Mouse (Mus musculus): Measurements from ENCODE around the gene Lhfp. TPM values are rescaled to one million over a fixed set of nuclear protein-coding genes. Genes with fewer than 3 reads are reported as not detected.

Gene Lhfp
- polyA plus RNA-seq, 1 experiment from 2014 or later: 57.0 TPM

- no peak for DNase-seq (ENCODE audit: low spot score)
- no peaks in the 10 kb centered on the region for H3K27me3 ChIP-seq (ENCODE audit: insufficient read depth, poor library complexity, severe bottlenecking)
- WGBS: 84% methylated on average over 13 of the region's 13 CpGs
- no peaks in the 10 kb centered on the region for H3K36me3 ChIP-seq
- H3K27ac ChIP-seq: no peak overlapping the region
- H3K4me1 ChIP-seq (replicated peaks): no peaks in the 10 kb centered on the region
- H3K9me3 ChIP-seq: no peaks in the 10 kb centered on the region
- H3K4me3 ChIP-seq: no peak overlapping the region
Observed at GRCm38 (mm10) chr3:53284471-53285177, 243.3 kb downstream of the Lhfp start.

GRCm38 (mm10) chr3:53288662-53289061 lies 247.3 kb downstream of the Lhfp start:
- H3K9me3 ChIP-seq: 0 out of 2 replicates have a peak, but pooled peaks cover 3% of the 10 kb centered on the region
- 60% methylated on average over 9 of the region's 9 CpGs for WGBS
- DNase-seq (ENCODE audit: low spot score): no peak
- no peaks in the 10 kb centered on the region for H3K36me3 ChIP-seq
- H3K27me3 ChIP-seq (ENCODE audit: insufficient read depth, poor library complexity, severe bottlenecking): no peaks in the 10 kb centered on the region
- H3K27ac ChIP-seq: no peak overlapping the region
- H3K4me1 ChIP-seq (replicated peaks): no peaks in the 10 kb centered on the region
- H3K4me3 ChIP-seq: no peak overlapping the region

- H3K4me3 ChIP-seq: no peak overlapping the region
- peaks cover 2% of the 10 kb centered on the region; the same call in 1 of the 2 replicates for H3K4me1 ChIP-seq (replicated peaks)
- H3K36me3 ChIP-seq: no peaks in the 10 kb centered on the region
- 88% methylated on average over 14 of the region's 14 CpGs for WGBS
- no peak for DNase-seq (ENCODE audit: low spot score)
- H3K9me3 ChIP-seq: 0 out of 2 replicates have a peak, but pooled peaks cover 3% of the 10 kb centered on the region
- H3K27ac ChIP-seq: no peak overlapping the region
- no peaks in the 10 kb centered on the region for H3K27me3 ChIP-seq (ENCODE audit: insufficient read depth, poor library complexity, severe bottlenecking)
Observed at GRCm38 (mm10) chr3:53289589-53290219, 248.4 kb downstream of the Lhfp start.

DNA sequence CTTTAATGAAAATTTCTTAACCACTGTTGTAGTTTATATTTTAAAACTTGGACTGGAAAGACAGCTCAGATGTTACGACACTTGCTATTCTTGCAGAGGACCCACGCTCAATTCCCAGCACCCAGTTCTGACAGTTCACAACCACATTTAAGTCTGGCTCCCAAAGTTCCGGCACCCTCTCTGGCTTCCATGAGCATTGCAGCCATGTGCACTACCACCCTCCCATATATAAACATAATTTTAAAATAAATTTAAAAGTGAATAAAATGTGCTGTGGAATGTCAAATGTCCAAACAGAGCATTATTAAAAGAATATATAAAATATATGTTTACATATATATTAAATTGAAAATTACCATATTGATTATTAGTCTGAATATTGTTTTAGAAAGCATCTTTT lies 249.9 kb downstream of the Lhfp start:
- Histone ChIP-seq H3K36me3 (no peaks in the 10 kb centered on the region), H3K9me3 (0 out of 2 replicates have a peak, but pooled peaks cover 3% of the 10 kb centered on the region), H3K4me1 (replicated peaks) (peaks cover 5% of the 10 kb centered on the region; the same call in 1 of the 2 replicates), H3K27ac (no peak overlapping the region), H3K27me3 (ENCODE audit: insufficient read depth, poor library complexity, severe bottlenecking) (no peaks in the 10 kb centered on the region), H3K4me3 (no peak overlapping the region)
- 96% methylated on average over 3 of the region's 3 CpGs for WGBS
- DNase-seq (ENCODE audit: low spot score): no peak

DNA sequence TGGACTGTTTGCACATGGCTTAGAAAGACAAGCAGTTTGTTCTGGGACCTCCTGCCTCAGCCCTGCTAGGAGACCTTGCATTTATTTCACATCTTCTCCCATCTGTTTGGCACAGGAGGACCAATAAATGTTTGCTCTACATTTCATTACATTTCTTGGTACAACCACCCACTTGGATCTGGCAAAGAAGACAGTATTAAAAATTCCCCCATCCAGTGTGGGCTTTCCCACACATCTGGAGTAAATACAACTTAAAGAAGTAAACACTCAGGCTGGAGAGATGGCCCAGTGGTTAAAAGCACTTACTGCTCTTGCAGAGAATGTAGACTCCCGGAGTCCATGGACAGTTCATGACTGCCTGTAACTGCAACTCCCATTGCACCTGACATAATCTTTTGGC lies 250.6 kb downstream of the Lhfp start:
- no peak for DNase-seq (ENCODE audit: low spot score)
- Histone ChIP-seq H3K9me3 (0 out of 2 replicates have a peak, but pooled peaks cover 3% of the 10 kb centered on the region), H3K27me3 (ENCODE audit: insufficient read depth, poor library complexity, severe bottlenecking) (no peaks in the 10 kb centered on the region), H3K36me3 (no peaks in the 10 kb centered on the region), H3K4me3 (no peak overlapping the region), H3K4me1 (replicated peaks) (peaks cover 5% of the 10 kb centered on the region; the same call in 1 of the 2 replicates), H3K27ac (no peak overlapping the region)
- 89% methylated on average over 1 of the region's 1 CpGs for WGBS

GRCm38 (mm10) chr3:53292474-53292873 lies 251.1 kb downstream of the Lhfp start:
- Histone ChIP-seq H3K27me3 (ENCODE audit: insufficient read depth, poor library complexity, severe bottlenecking) (no peaks in the 10 kb centered on the region), H3K9me3 (0 out of 2 replicates have a peak, but pooled peaks cover 3% of the 10 kb centered on the region), H3K27ac (no peak overlapping the region), H3K36me3 (no peaks in the 10 kb centered on the region), H3K4me1 (replicated peaks) (peaks cover 5% of the 10 kb centered on the region; the same call in 1 of the 2 replicates), H3K4me3 (no peak overlapping the region)
- DNase-seq (ENCODE audit: low spot score): no peak
- 84% methylated on average over 3 of the region's 3 CpGs for WGBS

- 91% methylated on average over 4 of the region's 4 CpGs for WGBS
- H3K4me1 ChIP-seq (replicated peaks): peaks cover 5% of the 10 kb centered on the region; the same call in 1 of the 2 replicates
- H3K27me3 ChIP-seq (ENCODE audit: insufficient read depth, poor library complexity, severe bottlenecking): no peaks in the 10 kb centered on the region
- H3K9me3 ChIP-seq: 0 out of 2 replicates have a peak, but pooled peaks cover 3% of the 10 kb centered on the region
- H3K27ac ChIP-seq: no peak overlapping the region
- H3K4me3 ChIP-seq: no peak overlapping the region
- no peaks in the 10 kb centered on the region for H3K36me3 ChIP-seq
- no peak for DNase-seq (ENCODE audit: low spot score)
Observed at GRCm38 (mm10) chr3:53292979-53293378, 251.7 kb downstream of the Lhfp start.

GRCm38 (mm10) chr3:53293901-53294433 lies 252.6 kb downstream of the Lhfp start:
- Histone ChIP-seq H3K27me3 (ENCODE audit: insufficient read depth, poor library complexity, severe bottlenecking) (no peaks in the 10 kb centered on the region), H3K4me1 (replicated peaks) (peaks cover 5% of the 10 kb centered on the region; the same call in 1 of the 2 replicates), H3K9me3 (0 out of 2 replicates have a peak, but pooled peaks cover 3% of the 10 kb centered on the region), H3K4me3 (no peak overlapping the region), H3K36me3 (no peaks in the 10 kb centered on the region), H3K27ac (no peak overlapping the region)
- WGBS: 81% methylated on average over 4 of the region's 4 CpGs
- no peak for DNase-seq (ENCODE audit: low spot score)

DNA sequence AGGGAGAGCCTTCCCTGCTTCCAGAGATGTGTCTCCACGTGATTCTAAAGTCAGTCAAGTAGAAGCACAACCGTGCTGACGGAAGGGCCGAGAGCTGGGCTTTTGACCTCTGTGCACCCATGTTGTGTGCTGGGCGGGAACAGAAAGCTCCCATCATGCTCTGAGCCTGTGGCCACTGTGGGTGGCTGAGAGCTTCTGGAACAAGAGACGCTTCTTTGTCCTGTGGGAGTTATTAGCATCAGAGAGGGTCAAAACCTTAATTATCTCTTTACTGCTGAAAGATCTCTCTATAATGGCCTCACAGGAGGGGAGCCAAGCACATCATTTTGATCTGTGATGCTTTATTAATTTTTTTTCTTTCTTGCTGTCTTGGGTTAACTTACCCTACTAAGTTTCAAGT lies 253.5 kb downstream of the Lhfp start:
- Histone ChIP-seq H3K27ac (no peak overlapping the region), H3K4me1 (replicated peaks) (peaks cover 5% of the 10 kb centered on the region; the same call in 1 of the 2 replicates), H3K36me3 (no peaks in the 10 kb centered on the region), H3K9me3 (0 out of 2 replicates have a peak, but pooled peaks cover 3% of the 10 kb centered on the region), H3K4me3 (no peak overlapping the region), H3K27me3 (ENCODE audit: insufficient read depth, poor library complexity, severe bottlenecking) (no peaks in the 10 kb centered on the region)
- peak; percentile 12 for DNase-seq (ENCODE audit: low spot score)
- 45% methylated on average over 6 of the region's 6 CpGs for WGBS

DNA sequence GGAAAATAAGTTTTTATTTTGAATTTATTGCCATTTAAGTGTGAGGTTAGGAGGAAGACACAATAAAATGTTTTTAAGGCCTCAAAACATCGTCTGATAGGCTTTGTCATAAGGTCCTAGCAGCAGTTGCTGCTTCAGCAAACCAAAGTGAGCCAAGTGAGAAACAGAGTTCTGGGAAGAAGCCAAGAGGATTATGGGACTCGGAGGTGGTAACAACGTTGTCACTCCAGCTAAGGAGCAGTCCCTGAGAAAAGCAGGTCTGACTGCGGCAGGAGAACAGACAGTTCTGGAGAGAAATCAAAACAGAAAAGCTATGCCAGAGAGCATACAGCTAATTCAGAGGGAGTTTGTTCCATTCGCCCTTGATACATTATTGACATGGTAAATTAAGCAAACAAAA lies 260.5 kb downstream of the Lhfp start:
- H3K9me3 ChIP-seq: peaks cover 8% of the 10 kb centered on the region
- no peak overlapping the region for H3K27ac ChIP-seq
- H3K27me3 ChIP-seq (ENCODE audit: insufficient read depth, poor library complexity, severe bottlenecking): no peaks in the 10 kb centered on the region
- no peaks in the 10 kb centered on the region for H3K36me3 ChIP-seq
- 80% methylated on average over 5 of the region's 5 CpGs for WGBS
- no peak overlapping the region for H3K4me3 ChIP-seq
- DNase-seq (ENCODE audit: low spot score): no peak
- H3K4me1 ChIP-seq (replicated peaks): no peaks in the 10 kb centered on the region

- Histone ChIP-seq H3K4me1 (replicated peaks) (no peaks in the 10 kb centered on the region), H3K9me3 (peaks cover 8% of the 10 kb centered on the region), H3K36me3 (no peaks in the 10 kb centered on the region), H3K27ac (no peak overlapping the region), H3K4me3 (no peak overlapping the region), H3K27me3 (ENCODE audit: insufficient read depth, poor library complexity, severe bottlenecking) (no peaks in the 10 kb centered on the region)
- WGBS: 82% methylated on average over 4 of the region's 4 CpGs
- DNase-seq (ENCODE audit: low spot score): no peak
Observed at GRCm38 (mm10) chr3:53304123-53304900, 263.0 kb downstream of the Lhfp start.

DNA sequence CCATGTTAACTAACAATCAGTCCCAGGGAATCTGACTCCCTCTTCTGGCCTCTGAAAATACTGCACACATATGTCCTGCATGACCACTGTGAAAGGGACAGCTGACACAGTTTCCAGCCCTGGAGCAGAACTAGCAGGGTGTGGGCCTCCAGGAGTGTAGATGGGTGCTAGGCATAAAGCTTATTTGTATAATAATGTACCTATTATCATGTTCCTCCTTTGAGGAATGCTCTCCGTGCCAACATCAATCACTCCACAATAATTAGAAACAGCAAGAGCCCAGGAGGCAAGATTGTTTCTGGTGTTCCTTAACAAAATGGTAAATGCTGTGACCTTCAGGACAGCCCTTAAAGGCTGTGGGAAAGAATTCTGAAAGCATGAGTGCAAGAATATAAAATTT lies 264.5 kb downstream of the Lhfp start:
- no peaks in the 10 kb centered on the region for H3K36me3 ChIP-seq
- DNase-seq (ENCODE audit: low spot score): no peak
- no peaks in the 10 kb centered on the region for H3K27me3 ChIP-seq (ENCODE audit: insufficient read depth, poor library complexity, severe bottlenecking)
- WGBS: 72% methylated on average over 1 of the region's 1 CpGs
- H3K9me3 ChIP-seq: peaks cover 8% of the 10 kb centered on the region
- no peak overlapping the region for H3K4me3 ChIP-seq
- H3K4me1 ChIP-seq (replicated peaks): no peaks in the 10 kb centered on the region
- H3K27ac ChIP-seq: no peak overlapping the region
